Mouse (Mus musculus): Measurements from ENCODE around the gene Nol4l.

GRCm38 (mm10) chr2:153433859-153434258 is 95.9 kb downstream of the Nol4l start:
- no peak for TF ChIP-seq EP300 (IDR thresholded peaks at IDR 0.05; ENCODE audit: insufficient read depth, low read depth, low read length)
- TF ChIP-seq CTCF (IDR thresholded peaks at IDR 0.05) = no peak
- TF ChIP-seq POLR2A (IDR thresholded peaks at IDR 0.05; ENCODE audit: insufficient read depth, low read depth, low read length) = no peak
